Mouse (Mus musculus) T-helper 17 cell (primary cell): ENCODE measurements around the gene Sgms1.

Experiments
- in situ Hi-C, 2 experiments: fragments of 300-600 bp; cut with MboI, MseI; formaldehyde crosslinking; loops; 1 replicate in 1 of 2; 2 replicates in 1 of 2; pipeline ENCODE4 v1.15.1; 2025; ENCODE audit warnings: high pct_unique_total_duplicates in 2 of 2

The Sgms1 gene

DNA sequence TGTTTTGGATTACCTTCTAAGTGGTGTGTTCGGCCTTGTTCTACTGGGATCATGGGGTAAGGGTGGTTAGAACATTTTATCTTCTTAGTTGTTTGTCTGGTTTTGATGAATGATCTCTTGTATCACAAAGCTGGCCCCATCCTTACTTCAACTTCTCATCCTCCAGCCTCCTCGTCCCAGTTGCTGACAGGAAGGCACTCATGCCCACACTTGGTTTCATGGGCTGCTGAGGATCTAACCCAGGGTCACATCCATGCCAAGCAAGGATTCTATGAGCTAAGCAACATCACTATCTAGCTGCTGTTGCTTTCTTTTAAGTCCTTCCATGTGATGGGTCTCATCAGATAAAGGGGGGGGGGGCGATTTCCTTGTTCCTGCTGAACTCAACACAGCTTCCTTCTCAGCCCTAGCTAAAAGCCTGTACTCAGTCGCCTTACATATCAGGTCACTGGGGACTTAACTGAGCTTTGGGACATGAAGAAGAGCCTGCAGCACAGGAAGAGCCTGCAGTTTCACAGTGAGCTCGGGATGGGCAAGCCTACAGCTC, 86.6 kb downstream of the Sgms1 start:
- in situ Hi-C loops = loop anchor here in 1 of 2 experiments (5.0 kb wide), 2 partner anchors 36 to 71 kb away; no protein-coding TSS in a partner anchor

GRCm38 (mm10) chr19:32301568-32301967, 87.9 kb downstream of the Sgms1 start:
- in situ Hi-C loops = loop anchor here in 1 of 2 experiments (5.0 kb wide), 2 partner anchors 34 to 69 kb away; no protein-coding TSS in a partner anchor

DNA sequence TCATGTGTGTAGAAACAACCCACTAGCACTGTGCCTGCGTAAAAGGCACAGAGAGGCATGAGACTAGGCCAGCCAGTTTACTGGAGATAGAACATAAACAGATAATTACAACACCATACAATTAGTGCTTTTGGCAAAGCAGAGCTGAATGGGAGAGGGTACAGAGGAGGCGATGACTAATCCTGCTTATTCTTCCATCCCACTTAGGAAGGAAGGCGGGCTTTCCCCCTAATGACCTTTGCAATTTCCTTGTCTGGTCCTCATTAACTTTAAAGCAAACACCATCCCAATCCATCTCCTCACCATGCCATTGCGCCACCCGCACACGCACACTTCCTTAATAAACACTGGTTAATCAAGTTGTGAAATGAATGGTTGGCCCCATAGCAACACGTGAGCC, 91.3 kb downstream of the Sgms1 start:
- in situ Hi-C loops = loop anchor here in 1 of 2 experiments (25.0 kb wide), 1 partner anchor 664 kb away; no protein-coding TSS in a partner anchor

GRCm38 (mm10) chr19:32296863-32297262, 92.7 kb downstream of the Sgms1 start:
- in situ Hi-C loops = loop anchor here in 1 of 2 experiments (25.0 kb wide), 1 partner anchor 665 kb away; no protein-coding TSS in a partner anchor

GRCm38 (mm10) chr19:32295581-32295980, 93.9 kb downstream of the Sgms1 start:
- in situ Hi-C loops = loop anchor here in 1 of 2 experiments (25.0 kb wide), 1 partner anchor 667 kb away; no protein-coding TSS in a partner anchor

DNA sequence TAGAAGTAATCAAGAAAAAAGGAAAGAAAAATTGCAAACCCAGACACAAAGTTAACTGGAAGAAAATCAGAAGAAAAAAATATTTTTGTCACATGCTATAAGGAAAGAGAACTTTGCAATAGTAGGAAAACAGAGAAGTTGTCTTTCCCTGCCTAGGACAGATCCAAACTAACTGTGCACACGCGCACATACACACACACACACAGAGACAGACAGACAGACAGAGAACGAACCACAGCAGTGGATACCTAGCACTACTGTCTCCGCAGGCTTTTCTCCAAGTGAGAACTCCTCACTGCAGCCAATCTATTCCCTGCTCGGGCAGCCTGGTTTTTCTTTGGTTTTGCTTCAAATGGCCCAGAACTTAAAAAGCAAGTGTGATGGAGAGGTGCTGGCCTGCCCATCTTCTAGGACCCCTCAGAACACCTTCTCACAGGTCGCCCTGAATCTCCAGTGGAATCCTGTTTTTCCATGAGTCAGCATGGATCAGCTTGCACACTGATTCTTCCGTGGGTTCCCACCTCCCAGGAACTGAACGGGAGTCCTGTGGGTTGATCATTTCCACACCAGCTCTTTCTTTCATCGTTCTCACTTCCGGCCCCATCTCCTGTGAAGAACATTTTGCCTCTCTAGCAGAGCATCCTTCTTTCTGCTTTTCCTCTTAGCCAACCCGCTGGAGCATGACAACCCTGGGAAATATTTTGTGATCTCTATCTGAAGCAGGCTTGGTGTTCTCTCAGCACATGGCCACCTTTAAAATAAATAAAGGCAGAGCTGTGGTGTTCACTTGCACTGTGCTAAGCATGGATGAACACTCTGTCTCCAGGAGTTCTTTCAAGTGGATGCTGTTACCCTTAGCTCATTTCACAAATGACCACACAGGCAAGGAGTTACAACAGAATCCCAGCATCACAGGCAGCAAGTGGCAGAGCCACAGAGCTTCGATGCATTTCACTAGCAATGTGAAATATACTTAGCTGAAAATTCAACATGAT, 96.4 kb downstream of the Sgms1 start:
- in situ Hi-C loops = loop anchor here in 1 of 2 experiments (25.0 kb wide), 1 partner anchor 669 kb away; no protein-coding TSS in a partner anchor

GRCm38 (mm10) chr19:32292067-32292739, 97.3 kb downstream of the Sgms1 start:
- in situ Hi-C loops = loop anchor here in 1 of 2 experiments (25.0 kb wide), 1 partner anchor 670 kb away; no protein-coding TSS in a partner anchor

- in situ Hi-C loops = loop anchor here in 1 of 2 experiments (25.0 kb wide), 1 partner anchor 671 kb away; no protein-coding TSS in a partner anchor
These were observed 98.4 kb downstream of the Sgms1 start for GRCm38 (mm10) chr19:32291130-32291529.

DNA sequence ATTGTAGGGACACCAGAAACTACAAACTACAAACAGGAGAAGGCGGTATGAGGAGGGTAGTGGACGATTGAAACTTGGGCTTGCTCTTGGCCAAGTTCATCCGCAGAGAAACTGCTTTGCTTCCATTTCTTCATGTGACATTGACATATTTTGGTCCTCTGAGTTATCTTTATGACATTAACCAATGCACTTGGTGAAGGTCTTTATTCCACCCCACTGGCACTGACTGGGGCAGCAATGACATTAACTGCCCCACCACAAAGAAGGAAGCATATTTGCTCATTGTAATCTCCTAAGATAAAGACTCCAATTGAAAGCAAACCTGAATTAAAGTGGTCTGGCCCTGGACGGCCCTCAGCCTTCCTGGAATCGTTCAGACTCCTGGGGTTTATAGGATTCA, 100.6 kb downstream of the Sgms1 start:
- in situ Hi-C loops = loop anchor here in 1 of 2 experiments (25.0 kb wide), 1 partner anchor 673 kb away; no protein-coding TSS in a partner anchor

- in situ Hi-C loops = loop anchor here in 1 of 2 experiments (25.0 kb wide), 1 partner anchor 674 kb away; no protein-coding TSS in a partner anchor
These were observed 101.7 kb downstream of the Sgms1 start for GRCm38 (mm10) chr19:32287839-32288238.

DNA sequence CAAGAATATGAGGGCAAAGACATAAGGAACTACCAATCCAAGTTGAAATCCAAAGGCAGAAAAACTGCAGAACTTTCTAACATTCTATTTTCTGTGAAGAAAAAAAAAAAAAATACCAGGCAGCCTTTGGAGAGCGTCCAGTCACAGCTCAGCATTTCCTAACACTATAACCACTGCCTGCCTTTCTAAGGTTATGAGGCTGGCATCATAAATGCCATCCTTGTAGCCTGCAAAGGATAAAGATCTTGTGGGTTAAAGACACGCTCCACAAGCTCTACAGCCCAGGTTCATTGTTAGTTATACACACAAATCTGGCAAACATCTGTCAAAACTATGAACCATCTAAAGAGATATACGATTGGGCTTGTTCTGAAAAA, 104.1 kb downstream of the Sgms1 start:
- in situ Hi-C loops = loop anchor here in 1 of 2 experiments (25.0 kb wide), 1 partner anchor 677 kb away; no protein-coding TSS in a partner anchor

GRCm38 (mm10) chr19:32284681-32285454, 104.6 kb downstream of the Sgms1 start:
- in situ Hi-C loops = loop anchor here in 1 of 2 experiments (25.0 kb wide), 1 partner anchor 677 kb away; no protein-coding TSS in a partner anchor

GRCm38 (mm10) chr19:32281917-32282316, 107.6 kb downstream of the Sgms1 start:
- in situ Hi-C loops = loop anchor here in 1 of 2 experiments (25.0 kb wide), 1 partner anchor 680 kb away; no protein-coding TSS in a partner anchor

DNA sequence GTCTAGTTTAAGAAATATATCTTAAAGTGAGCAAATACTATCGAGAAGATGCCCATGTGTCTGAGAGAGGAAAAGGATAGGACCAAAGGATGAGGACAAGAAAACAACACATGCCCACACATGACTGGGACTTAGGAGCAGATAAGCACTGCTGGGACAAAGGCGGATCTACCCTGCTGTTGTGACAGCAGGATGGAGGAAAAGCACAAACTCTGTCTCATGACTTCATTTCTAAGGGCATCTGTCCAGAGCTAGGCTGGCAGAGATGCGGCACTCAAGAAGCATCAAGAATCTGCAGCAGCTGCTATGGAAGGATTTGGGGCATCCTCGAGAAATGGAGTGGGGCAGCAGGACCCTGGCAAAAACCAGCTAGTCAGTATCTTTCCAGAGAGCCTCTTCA, 109.1 kb downstream of the Sgms1 start:
- in situ Hi-C loops = loop anchor here in 1 of 2 experiments (25.0 kb wide), 1 partner anchor 682 kb away; no protein-coding TSS in a partner anchor

DNA sequence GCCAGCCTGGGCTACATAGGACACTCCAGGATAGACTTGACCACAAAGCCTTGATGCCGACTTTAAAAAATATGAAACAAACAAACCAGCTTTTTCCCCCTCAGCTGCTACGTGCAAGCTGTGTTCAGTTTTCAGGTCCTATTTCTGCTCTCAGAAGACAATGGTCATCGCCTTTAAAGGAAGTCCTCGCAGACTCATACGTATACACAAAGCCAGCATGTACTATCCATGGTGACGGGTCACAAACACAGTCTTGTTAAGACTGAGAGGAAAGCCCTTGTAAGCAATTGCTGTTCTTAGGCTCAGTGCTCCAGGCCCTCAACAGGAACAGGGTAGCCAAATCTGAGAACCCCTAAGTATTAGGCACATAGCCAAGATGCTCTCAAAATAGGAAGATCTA, 110.1 kb downstream of the Sgms1 start:
- in situ Hi-C loops = loop anchor here in 1 of 2 experiments (5.0 to 25.0 kb wide), 2 partner anchors 103 to 683 kb away; no protein-coding TSS in a partner anchor

- in situ Hi-C loops = loop anchor here in 1 of 2 experiments (5.0 to 25.0 kb wide), 2 partner anchors 104 to 684 kb away; no protein-coding TSS in a partner anchor
These were observed 111.6 kb downstream of the Sgms1 start for GRCm38 (mm10) chr19:32277869-32278268.

- in situ Hi-C loops = loop anchor here in 1 of 2 experiments (5.0 to 25.0 kb wide), 2 partner anchors 105 to 685 kb away; no protein-coding TSS in a partner anchor
These were observed 112.2 kb downstream of the Sgms1 start for GRCm38 (mm10) chr19:32277287-32277686.

DNA sequence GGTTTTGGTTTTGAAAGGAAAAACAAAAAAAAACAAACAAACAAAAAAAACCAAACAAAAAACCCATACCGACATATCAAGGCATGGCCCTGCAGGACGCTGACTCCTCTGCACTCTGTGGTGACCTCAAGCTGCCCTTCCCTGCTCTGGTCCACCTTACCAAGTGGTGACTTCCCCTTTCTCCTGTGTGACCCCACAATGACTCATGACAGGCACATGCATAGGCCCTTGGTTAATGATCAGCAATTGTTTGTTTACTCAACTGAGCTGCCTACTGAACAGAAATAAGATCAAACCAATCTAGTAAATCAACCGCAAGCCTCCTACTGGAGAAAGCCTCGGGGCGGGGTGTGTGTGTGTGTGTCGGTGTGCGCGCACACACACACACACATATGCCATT, 112.7 kb downstream of the Sgms1 start:
- in situ Hi-C loops = loop anchor here in 1 of 2 experiments (5.0 to 25.0 kb wide), 2 partner anchors 105 to 685 kb away; no protein-coding TSS in a partner anchor

DNA sequence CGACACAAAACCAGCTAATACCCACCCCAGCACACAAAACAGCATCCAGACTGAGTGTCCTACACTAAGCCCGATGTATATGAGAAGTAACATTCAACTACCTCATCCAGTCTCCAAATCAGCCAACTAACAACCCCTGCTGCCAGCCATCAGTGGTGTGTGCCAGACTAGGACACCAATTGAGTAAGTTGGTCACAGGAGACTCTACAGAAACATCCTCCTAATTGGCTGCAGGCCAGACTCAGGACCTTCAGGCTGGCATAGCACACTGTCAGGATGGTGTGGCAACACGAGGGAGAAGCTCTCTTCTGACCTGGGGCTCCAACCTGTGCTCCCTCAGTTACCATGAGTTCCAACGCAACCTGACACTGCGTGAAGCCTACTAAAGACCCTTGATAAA, 113.3 kb downstream of the Sgms1 start:
- in situ Hi-C loops = loop anchor here in 1 of 2 experiments (5.0 to 25.0 kb wide), 2 partner anchors 106 to 686 kb away; no protein-coding TSS in a partner anchor
